Mouse (Mus musculus): Measurements from ENCODE around the gene Tenm4.

DNA sequence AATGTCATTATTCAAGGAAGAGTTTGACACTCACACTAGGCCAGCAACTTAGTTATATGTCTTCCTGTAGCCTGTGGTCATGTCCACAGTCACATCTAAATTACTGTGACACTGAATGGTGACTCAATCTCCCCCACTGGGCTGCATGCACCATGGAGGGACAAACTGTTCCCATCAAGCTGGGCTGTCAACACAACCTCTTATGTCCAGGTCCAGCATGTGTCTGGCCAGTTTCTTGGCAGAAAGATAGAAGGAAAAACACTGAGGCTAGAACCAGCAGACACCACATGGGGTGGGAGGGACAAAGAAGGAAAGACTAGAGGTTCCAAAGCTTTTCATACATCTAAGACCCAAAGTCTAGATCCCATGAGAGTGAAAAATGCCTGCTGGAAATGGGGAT lies 541.8 kb downstream of the Tenm4 start:
- no peak for TF ChIP-seq CTCF (IDR thresholded peaks at IDR 0.05; ENCODE audit: extremely low read depth, insufficient read length, insufficient replicate concordance, low read depth, low read length)
- no peak for TF ChIP-seq POLR2A (IDR thresholded peaks at IDR 0.05; ENCODE audit: low read depth, low read length)
